Mouse (Mus musculus) heart, adult 18-20 months (tissue): ENCODE measurements around the gene Plau. TPM values are rescaled to one million over a fixed set of nuclear protein-coding genes. Genes with fewer than 3 reads are reported as not detected.

ENCODE experiments used
- DNase-seq, 2 experiments: peaks; one replicate each; pipeline ENCODE4 v3.0.0; 2021 to 2022; ENCODE audit warnings: mixed read lengths in 1 of 2
- total RNA-seq, 2 experiments: library from RNA; stranded (reverse); gene quantifications; 2 replicates each; pipeline ENCODE4 v1.2.3; 2021

Gene Plau
- total RNA-seq, 2 experiments from 2014 or later, result 3.8 to 4.0 TPM

GRCm38 (mm10) chr14:20844671-20845576, 8.5 kb downstream of the Plau start:
- peak in 1 of 2 experiments; percentile 33 for DNase-seq

- DNase-seq, result peak; percentile 58 to 74
These were observed 9.2 kb downstream of the Plau start for GRCm38 (mm10) chr14:20845577-20846088.

GRCm38 (mm10) chr14:20846214-20846613, 9.8 kb downstream of the Plau start:
- DNase-seq, result peak in 1 of 2 experiments; percentile 51

GRCm38 (mm10) chr14:20847637-20848129, 11.2 kb downstream of the Plau start:
- no peak for DNase-seq

- DNase-seq, result no peak
These were observed 13.3 kb downstream of the Plau start for GRCm38 (mm10) chr14:20849753-20850152.

GRCm38 (mm10) chr14:20850498-20850897, 14.0 kb downstream of the Plau start:
- DNase-seq, result no peak

GRCm38 (mm10) chr14:20851776-20852175, 15.3 kb downstream of the Plau start:
- no peak for DNase-seq

- no peak for DNase-seq
These were observed 24.7 kb downstream of the Plau start for GRCm38 (mm10) chr14:20861152-20861551.

- DNase-seq, result peak; percentile 44 to 52
These were observed 25.1 kb downstream of the Plau start for GRCm38 (mm10) chr14:20861559-20861958.

- no peak for DNase-seq
These were observed 27.0 kb downstream of the Plau start for GRCm38 (mm10) chr14:20863306-20864065.

- no peak for DNase-seq
These were observed 27.7 kb downstream of the Plau start for GRCm38 (mm10) chr14:20864192-20864591.

- no peak for DNase-seq
These were observed 29.1 kb downstream of the Plau start for GRCm38 (mm10) chr14:20865604-20866003.

GRCm38 (mm10) chr14:20866365-20866764, 29.9 kb downstream of the Plau start:
- no peak for DNase-seq

- no peak for DNase-seq
These were observed 33.6 kb downstream of the Plau start for GRCm38 (mm10) chr14:20870110-20870509.

- DNase-seq, result peak; percentile 74 to 82
These were observed 35.0 kb downstream of the Plau start for GRCm38 (mm10) chr14:20871495-20871894.

GRCm38 (mm10) chr14:20873307-20873706, 36.8 kb downstream of the Plau start:
- peak; percentile 87 to 95 for DNase-seq

- no peak for DNase-seq
These were observed 37.5 kb downstream of the Plau start for GRCm38 (mm10) chr14:20873931-20874330.

GRCm38 (mm10) chr14:20884691-20885090, 48.2 kb downstream of the Plau start:
- no peak for DNase-seq

GRCm38 (mm10) chr14:20885091-20885888, 48.8 kb downstream of the Plau start:
- peak; percentile 32 to 73 for DNase-seq

- DNase-seq, result peak; percentile 45 to 64
These were observed 49.8 kb downstream of the Plau start for GRCm38 (mm10) chr14:20886266-20886665.

GRCm38 (mm10) chr14:20887541-20888085, 51.2 kb downstream of the Plau start:
- no peak for DNase-seq
